Mouse (Mus musculus) liver, embryonic 16.5 days (tissue): ENCODE data around the gene Igf2bp3. TPM values are rescaled to one million over a fixed set of nuclear protein-coding genes. Genes with fewer than 3 reads are reported as not detected.

Experiments
- ATAC-seq: fragments of 200-750 bp; cut with Nextera tagmentation; 2 replicates; pipeline ENCODE4 v1.8.0; 2017; ENCODE audit warnings: low read depth, mild to moderate bottlenecking, moderate number of reproducible peaks, moderate library complexity
- H3K27ac ChIP-seq: fragments of 300-500 bp; sonication (generic); 2 replicates; pipeline ENCODE4 v1.5.1; 2014; ENCODE audit warnings: mild to moderate bottlenecking, low read length
- H3K27me3 ChIP-seq: fragments of 300-500 bp; sonication (generic); 2 replicates; pipeline ENCODE4 v1.6.1; 2014; ENCODE audit warnings: low read depth, low read length, mixed read lengths; ENCODE audit not compliant: control insufficient read depth, insufficient read depth
- H3K36me3 ChIP-seq: fragments of 300-500 bp; sonication (generic); 2 replicates; pipeline ENCODE4 v1.6.1; 2014; ENCODE audit warnings: mild to moderate bottlenecking; ENCODE audit not compliant: control insufficient read depth, insufficient read depth
- H3K4me1 ChIP-seq: fragments of 300-500 bp; sonication (generic); 2 replicates; pipeline ENCODE4 v1.6.1; 2014; ENCODE audit warnings: low read depth, low read length, mixed read lengths; ENCODE audit not compliant: control insufficient read depth
- H3K4me2 ChIP-seq: fragments of 300-500 bp; sonication (generic); 2 replicates; pipeline ENCODE4 v1.6.1; 2014; ENCODE audit warnings: low read depth, low read length, mixed read lengths
- H3K4me3 ChIP-seq: fragments of 300-500 bp; sonication (generic); 2 replicates; pipeline ENCODE4 v1.5.1; 2014; ENCODE audit warnings: low read depth, mild to moderate bottlenecking, low read length
- H3K9ac ChIP-seq: fragments of 300-500 bp; sonication (generic); 2 replicates; pipeline ENCODE4 v1.6.1; 2014; ENCODE audit warnings: low read depth, low read length
- H3K9me3 ChIP-seq: fragments of 300-500 bp; sonication (generic); replicated peaks from 2 replicates; pipeline ENCODE4 v1.6.1; 2016; ENCODE audit warnings: low read length; ENCODE audit not compliant: control insufficient read depth
- WGBS: fragments of 180-500 bp; shearing (Covaris S2); extraction: QIAGEN DNeasy Blood & Tissue Kit; methylation state at CpG from one replicate; pipeline ENCODE4 v1.1.7; 2014; ENCODE audit not compliant: insufficient replicate concordance; 5-methylcytosine and 5-hydroxymethylcytosine counted together
- polyA plus RNA-seq: library from polyadenylated mRNA; unstranded; fragments of >200 nt; fragmentation: Nextera tagmentation; extraction: Ambion mirVana; gene quantifications from 2 replicates; pipeline ENCODE4 v1.2.1, GENCODE M21; 2015

Igf2bp3 gene
- polyA plus RNA-seq, 1 experiment from 2014 or later, result 17.9 TPM

GRCm38 (mm10) chr6:49173674-49174073 lies 41.1 kb downstream of the Igf2bp3 start:
- no peak overlapping the region for H3K4me3 ChIP-seq
- ATAC-seq, result no peak

GRCm38 (mm10) chr6:49173265-49173664 lies 41.5 kb downstream of the Igf2bp3 start:
- Histone ChIP-seq H3K4me3 (no peak overlapping the region), H3K36me3 (no peaks in the 10 kb centered on the region), H3K27ac (no peak overlapping the region), H3K4me1 (peaks cover 2% of the 10 kb centered on the region), H3K9me3 (no peaks in the 10 kb centered on the region), H3K4me2 (no peak overlapping the region), H3K27me3 (no peaks in the 10 kb centered on the region), H3K9ac (no peak overlapping the region)
- ATAC-seq, result no peak
- WGBS, result 78% methylated on average over 7 of the region's 7 CpGs

More at GRCm38 (mm10) chr6:49173674-49174073, 41.1 kb downstream of the Igf2bp3 start:
- 52% methylated on average over 4 of the region's 4 CpGs for WGBS
- Histone ChIP-seq H3K4me2 (no peak overlapping the region), H3K9me3 (no peaks in the 10 kb centered on the region), H3K9ac (no peak overlapping the region), H3K27me3 (no peaks in the 10 kb centered on the region), H3K4me1 (peaks cover 2% of the 10 kb centered on the region), H3K27ac (no peak overlapping the region), H3K36me3 (no peaks in the 10 kb centered on the region)

- 79% methylated on average over 5 of the region's 5 CpGs for WGBS
- no peak overlapping the region for H3K4me2 ChIP-seq
- ATAC-seq, result no peak
- no peak overlapping the region for H3K27ac ChIP-seq
- no peaks in the 10 kb centered on the region for H3K27me3 ChIP-seq
- no peaks in the 10 kb centered on the region for H3K9me3 ChIP-seq
- no peak overlapping the region for H3K9ac ChIP-seq
- H3K4me3 ChIP-seq, result no peak overlapping the region
- no peaks in the 10 kb centered on the region for H3K36me3 ChIP-seq
- peaks cover 2% of the 10 kb centered on the region; the same call in 1 of the 2 replicates for H3K4me1 ChIP-seq
Observed at GRCm38 (mm10) chr6:49171216-49171615, 43.5 kb downstream of the Igf2bp3 start.

- Histone ChIP-seq H3K4me3 (no peak overlapping the region), H3K4me1 (peaks cover 3% of the 10 kb centered on the region; the same call in 1 of the 2 replicates), H3K9ac (no peak overlapping the region), H3K36me3 (no peaks in the 10 kb centered on the region), H3K27me3 (no peaks in the 10 kb centered on the region), H3K27ac (no peak overlapping the region), H3K4me2 (no peak overlapping the region), H3K9me3 (no peaks in the 10 kb centered on the region)
- WGBS, result 62% methylated on average over 3 of the region's 3 CpGs
- ATAC-seq, result no peak
Observed at GRCm38 (mm10) chr6:49168648-49169047, 46.1 kb downstream of the Igf2bp3 start.

GRCm38 (mm10) chr6:49167406-49167805 lies 47.4 kb downstream of the Igf2bp3 start:
- Histone ChIP-seq H3K9ac (no peak overlapping the region), H3K9me3 (no peaks in the 10 kb centered on the region), H3K36me3 (no peaks in the 10 kb centered on the region), H3K27ac (no peak overlapping the region), H3K27me3 (no peaks in the 10 kb centered on the region), H3K4me2 (no peak overlapping the region), H3K4me3 (no peak overlapping the region), H3K4me1 (peaks cover 3% of the 10 kb centered on the region; the same call in 1 of the 2 replicates)
- 63% methylated on average over 4 of the region's 4 CpGs for WGBS
- ATAC-seq, result no peak

GRCm38 (mm10) chr6:49166318-49166717 lies 48.4 kb downstream of the Igf2bp3 start:
- Histone ChIP-seq H3K4me1 (peaks cover 3% of the 10 kb centered on the region; the same call in 1 of the 2 replicates), H3K27ac (no peak overlapping the region), H3K9me3 (no peaks in the 10 kb centered on the region), H3K4me2 (no peak overlapping the region), H3K27me3 (no peaks in the 10 kb centered on the region), H3K4me3 (no peak overlapping the region), H3K36me3 (no peaks in the 10 kb centered on the region), H3K9ac (no peak overlapping the region)
- WGBS, result 52% methylated on average over 8 of the region's 8 CpGs
- no peak for ATAC-seq

- Histone ChIP-seq H3K36me3 (no peaks in the 10 kb centered on the region), H3K4me3 (no peak overlapping the region), H3K27me3 (no peaks in the 10 kb centered on the region), H3K9ac (no peak overlapping the region), H3K4me2 (no peak overlapping the region), H3K9me3 (no peaks in the 10 kb centered on the region), H3K4me1 (peaks cover 3% of the 10 kb centered on the region; the same call in 1 of the 2 replicates), H3K27ac (no peak overlapping the region)
- WGBS, result 77% methylated on average over 6 of the region's 6 CpGs
- no peak for ATAC-seq
Observed at GRCm38 (mm10) chr6:49165855-49166254, 48.9 kb downstream of the Igf2bp3 start.

- Histone ChIP-seq H3K4me3 (no peak overlapping the region), H3K4me1 (peaks cover 3% of the 10 kb centered on the region; the same call in 1 of the 2 replicates), H3K27ac (no peak overlapping the region), H3K4me2 (no peak overlapping the region), H3K36me3 (no peaks in the 10 kb centered on the region), H3K9ac (no peak overlapping the region), H3K9me3 (no peaks in the 10 kb centered on the region), H3K27me3 (no peaks in the 10 kb centered on the region)
- no peak for ATAC-seq
- WGBS, result 72% methylated on average over 6 of the region's 6 CpGs
Observed at GRCm38 (mm10) chr6:49165101-49165500, 49.7 kb downstream of the Igf2bp3 start.

- H3K27me3 ChIP-seq, result no peaks in the 10 kb centered on the region
- no peaks in the 10 kb centered on the region for H3K9me3 ChIP-seq
- H3K36me3 ChIP-seq, result no peaks in the 10 kb centered on the region
- no peak for ATAC-seq
- peaks cover 3% of the 10 kb centered on the region; the same call in 1 of the 2 replicates for H3K4me1 ChIP-seq
- H3K27ac ChIP-seq, result no peak overlapping the region
- H3K9ac ChIP-seq, result no peak overlapping the region
- 70% methylated on average over 11 of the region's 11 CpGs for WGBS
- no peak overlapping the region for H3K4me3 ChIP-seq
- no peak overlapping the region for H3K4me2 ChIP-seq
Observed at GRCm38 (mm10) chr6:49164701-49165100, 50.1 kb downstream of the Igf2bp3 start.
